Mouse (Mus musculus): ENCODE data around the gene Il12a.
A peak's percentile ranks its signal among the peaks of the same experiment; 100 is the strongest.
"Not testable (repeated sequence)": the region's sequence is repeated elsewhere in the genome, so short reads cannot be mapped to it uniquely, and the experiment has no call there.

Gene Il12a

DNA sequence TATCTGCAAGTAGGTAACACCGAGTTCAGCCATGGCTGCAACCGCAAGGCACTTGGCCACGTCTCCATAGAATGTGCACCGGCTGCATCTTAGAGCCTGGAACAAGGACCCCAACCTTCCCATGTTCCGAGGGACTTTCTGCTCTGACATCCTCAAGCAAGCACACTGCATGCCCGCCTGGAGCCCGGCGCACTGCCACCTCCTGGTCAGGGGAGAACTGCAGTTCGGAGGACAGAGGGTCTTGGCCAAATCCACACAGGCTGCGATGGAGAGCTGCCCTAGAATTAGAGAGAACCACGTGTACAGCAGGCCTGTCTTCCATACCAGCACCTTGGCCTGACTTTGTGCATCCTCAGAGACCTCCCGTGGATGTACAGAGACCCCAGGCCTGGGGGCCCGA is 29.8 kb downstream of the Il12a start:
- DNase-seq (ENCODE audit: extremely low read depth, insufficient read length, low spot score), result peak; percentile 35

DNA sequence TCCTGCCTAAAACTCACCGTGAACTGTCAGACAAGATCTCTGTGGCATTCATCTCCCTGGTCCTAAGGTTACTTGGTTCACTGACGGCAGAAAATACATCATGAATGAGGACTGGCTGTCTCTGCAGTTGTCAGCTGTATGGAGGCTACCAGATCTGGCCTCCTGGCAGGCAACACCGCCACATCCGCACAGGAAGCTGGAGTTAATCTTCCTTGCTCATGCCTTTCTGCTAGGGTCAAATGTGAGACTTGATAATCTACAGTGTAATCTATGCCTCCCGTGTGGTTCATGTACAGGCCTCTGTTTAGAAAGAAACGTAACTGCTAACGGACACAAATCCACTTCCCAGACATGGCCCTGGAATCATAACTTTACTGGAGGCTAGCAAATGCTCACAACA is 51.5 kb downstream of the Il12a start:
- no peak for DNase-seq (ENCODE audit: extremely low read depth, insufficient read length, low spot score)

DNA sequence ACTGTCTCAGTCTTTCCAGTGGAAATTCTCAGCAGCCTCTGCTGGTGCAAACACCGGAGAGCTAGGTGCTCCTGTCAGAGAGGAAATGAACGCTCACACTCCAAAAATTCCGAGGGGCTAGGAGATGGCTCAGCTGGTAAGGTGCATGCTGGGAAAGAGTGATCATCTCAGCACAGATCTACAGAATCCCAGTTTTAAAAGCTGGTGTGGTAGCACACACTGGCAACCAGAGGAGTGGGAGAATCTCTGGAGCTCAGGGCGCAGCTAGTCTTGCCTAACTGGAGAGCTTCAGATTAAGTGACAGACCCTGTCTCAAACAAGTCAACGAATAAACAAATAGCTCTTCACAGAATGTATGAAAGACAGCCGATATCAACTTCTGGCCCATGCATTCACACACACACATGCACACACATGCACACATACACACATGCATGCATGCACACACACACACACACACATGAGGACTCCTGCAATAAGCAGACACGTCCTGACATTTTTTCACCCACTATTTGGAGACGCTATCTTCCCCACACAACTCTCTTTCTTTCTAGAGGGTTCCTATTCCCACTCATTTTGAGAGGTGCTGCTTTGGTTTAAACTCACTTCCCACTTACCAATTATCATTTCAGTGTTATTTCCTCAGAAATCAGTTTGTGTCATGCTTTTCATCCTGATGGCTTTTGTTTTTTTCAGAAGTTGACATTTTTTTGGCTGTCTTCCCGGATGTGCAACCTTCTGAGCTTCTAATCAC is 52.5 kb downstream of the Il12a start:
- DNase-seq (ENCODE audit: extremely low read depth, insufficient read length, low spot score), result no peak

DNA sequence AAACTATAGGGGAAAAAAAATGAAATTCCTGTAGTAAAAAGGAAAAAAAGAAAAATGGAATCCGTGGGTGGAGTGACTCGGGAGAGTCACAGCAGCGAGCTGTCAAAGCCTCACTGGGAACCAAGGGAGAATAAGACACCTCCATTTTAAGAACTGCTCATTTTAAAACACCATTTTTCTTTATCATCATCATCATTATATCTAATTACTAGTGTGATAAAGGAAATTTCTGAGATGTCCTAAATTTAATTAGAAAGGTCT is 53.0 kb downstream of the Il12a start:
- no peak for DNase-seq (ENCODE audit: extremely low read depth, insufficient read length, low spot score)

DNA sequence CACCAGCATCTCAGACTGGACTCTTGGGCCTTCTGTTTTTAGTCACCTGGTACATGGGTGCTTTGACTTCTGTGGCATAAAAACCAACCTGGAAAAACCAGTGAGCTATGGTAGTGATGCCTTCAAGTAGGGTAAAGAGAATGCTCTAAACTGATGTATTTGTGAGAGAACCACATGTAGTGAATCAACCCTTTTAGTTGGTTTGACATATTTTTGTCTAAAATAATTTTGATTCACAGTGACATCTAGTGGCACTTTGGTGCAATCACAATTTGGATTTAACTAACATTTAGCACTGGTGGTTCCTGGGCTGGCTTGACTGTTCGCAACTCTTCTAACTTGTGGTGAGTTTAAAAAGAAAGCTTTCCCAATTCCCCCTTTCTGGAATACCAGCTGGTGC is 53.7 kb downstream of the Il12a start:
- no peak for DNase-seq (ENCODE audit: extremely low read depth, insufficient read length, low spot score)

DNA sequence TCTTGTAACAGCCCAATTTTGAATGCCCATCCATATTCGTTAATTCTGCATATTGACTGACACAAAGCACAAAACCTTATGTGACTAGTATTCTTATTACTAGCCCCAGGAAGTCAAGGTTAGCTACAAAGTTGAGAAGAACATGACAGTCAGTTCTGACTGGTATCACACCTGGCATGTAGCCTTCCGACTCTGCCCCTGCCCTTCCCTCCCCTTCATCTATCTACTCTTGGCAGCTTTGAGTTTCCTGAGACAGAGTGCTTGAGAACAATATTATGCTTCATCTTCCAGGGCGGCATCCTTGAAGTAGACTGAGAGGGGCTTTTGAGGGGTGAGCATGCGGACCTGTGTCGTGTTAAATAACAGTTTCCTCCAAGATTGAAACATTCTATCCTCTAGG is 54.6 kb downstream of the Il12a start:
- DNase-seq (ENCODE audit: extremely low read depth, insufficient read length, low spot score), result no peak

DNA sequence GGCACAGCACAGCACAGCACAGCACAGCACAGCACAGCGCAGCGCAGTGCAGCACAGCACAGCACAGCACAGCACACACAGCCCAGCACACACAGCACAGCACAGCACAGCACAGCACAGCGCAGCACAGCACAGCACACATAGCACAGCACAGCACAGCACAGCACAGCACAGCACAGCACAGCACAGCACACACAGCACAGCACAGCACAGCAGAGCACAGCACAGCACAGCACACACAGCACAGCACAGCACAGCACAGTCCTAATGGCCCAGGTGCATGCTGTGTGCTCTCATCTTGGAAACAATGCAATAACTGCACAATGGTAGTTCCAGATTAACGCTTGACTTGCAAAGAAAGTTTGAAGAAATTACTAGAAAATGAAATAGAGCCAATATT is 55.8 kb downstream of the Il12a start:
- DNase-seq (ENCODE audit: extremely low read depth, insufficient read length, low spot score), result not testable (repeated sequence)
